Mouse (Mus musculus) small intestine, adult 2 months (tissue): Measurements from ENCODE around the gene Mcu.

Experiments
- CTCF ChIP-seq: fragments of 200-500 bp; IDR thresholded peaks from 2 replicates; pipeline ENCODE4 v1.5.1; 2012; ENCODE audit warnings: low read depth, mild to moderate bottlenecking, control low read depth, inconsistent platforms, low read length, moderate library complexity, mixed read lengths; ENCODE audit not compliant: insufficient replicate concordance, insufficient read length; ENCODE audit errors: extremely low read depth
- POLR2A ChIP-seq: fragments of 200-500 bp; IDR thresholded peaks from 2 replicates; pipeline ENCODE4 v1.6.1; 2012; ENCODE audit warnings: low read depth, mild to moderate bottlenecking, control low read depth, inconsistent platforms, low read length, moderate library complexity

DNA sequence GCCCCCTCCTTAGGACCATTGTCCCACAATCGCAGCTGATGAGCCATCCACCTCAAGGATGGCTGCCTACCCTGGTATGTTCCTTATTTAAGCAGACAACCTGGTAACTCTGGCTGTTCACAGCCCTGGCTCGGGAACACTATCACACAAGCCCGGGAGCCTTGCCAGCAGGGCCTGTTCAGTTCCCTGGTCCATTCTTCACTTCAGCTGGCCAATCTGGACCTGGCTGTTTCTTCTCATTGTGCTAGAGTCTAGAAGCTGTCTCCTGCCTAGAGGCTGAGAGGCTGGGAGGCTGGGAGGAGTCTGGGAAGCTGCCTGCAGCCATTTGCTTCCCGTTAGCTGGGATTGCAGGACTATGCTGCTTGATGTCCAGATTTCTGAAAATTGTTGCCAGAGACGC is 146.0 kb downstream of the Mcu start:
- no peak for TF ChIP-seq POLR2A
- no peak for TF ChIP-seq CTCF
